Mouse (Mus musculus): Measurements from ENCODE around the gene Pou3f1.

The Pou3f1 gene

GRCm38 (mm10) chr4:124709961-124710446, 53.4 kb downstream of the Pou3f1 start:
- DNase-seq (ENCODE audit: low read depth in 1 of 2, low spot score in 2 of 2), result no peak

Data from monocyte, adult 2 months (primary cell).